In genomic region chr16:52744720-52745119, GRCm38 (mm10) we compare ENCODE assay signal across 19 mouse cellular contexts.
DNase-seq lines count a peak whose midpoint lies in the region; ATAC-seq lines count a peak whose summit lies in the region.
"Had no signal": no experiment of that assay in that cellular context is flagged by ENCODE, and none has a peak within 500 bp of the region (broad histone marks: within the 10 kb centered on the region; RNA-seq: fewer than 3 reads in every experiment).

No protein-coding gene starts in this region.

- H3K27me3 ChIP-seq in forebrain, embryonic 16.5 days (replicated peaks; ENCODE audit: control insufficient read depth, insufficient read depth, low read length): no peaks in the 10 kb centered on the region
- no peaks in the 10 kb centered on the region for H3K27me3 ChIP-seq in forebrain, embryonic 15.5 days
- H3K27me3 ChIP-seq in neural tube, embryonic 11.5 days (ENCODE audit: control insufficient read depth, insufficient read depth, low read length): no peaks in the 10 kb centered on the region
- H3K27me3 ChIP-seq: CH12.LX; forebrain, embryonic 12.5 days; heart, embryonic 13.5 days; hindbrain, embryonic 12.5 days; Patski had no signal

- H3K4me3 ChIP-seq in forebrain, embryonic 16.5 days (replicated peaks; ENCODE audit: low read length): no peak overlapping the region
- H3K4me3 ChIP-seq in forebrain, embryonic 15.5 days: no peak overlapping the region
- no peak overlapping the region for H3K4me3 ChIP-seq in neural tube, embryonic 11.5 days (ENCODE audit: low read depth, low read length)
- H3K4me3 ChIP-seq: forebrain, embryonic 12.5 days; heart, embryonic 13.5 days; hindbrain, embryonic 12.5 days had no signal

- peak; percentile 2 for DNase-seq in left cerebral cortex, postnatal 4 days
- DNase-seq in left cerebral cortex, adult 9 months (ENCODE audit: low spot score in 2 of 2): no peak
- no peak for DNase-seq in neural tube, embryonic 11.5 days (ENCODE audit: low spot score)
- DNase-seq in neural tube, embryonic 10.5 days (ENCODE audit: extremely low spot score, low spot score): no peak
- DNase-seq in frontal cortex, postnatal 10 days (ENCODE audit: low spot score in 2 of 2): no peak
- DNase-seq: adrenal gland, postnatal 14 days; cerebellum, adult 18-20 months; gastrocnemius, postnatal 36 days; heart, adult 11 months; heart, postnatal 36 days had no signal

- no peaks in the 10 kb centered on the region for H3K36me3 ChIP-seq in forebrain, embryonic 16.5 days (ENCODE audit: control insufficient read depth, insufficient read depth)
- H3K36me3 ChIP-seq in forebrain, embryonic 15.5 days: no peaks in the 10 kb centered on the region
- H3K36me3 ChIP-seq in neural tube, embryonic 11.5 days (ENCODE audit: control insufficient read depth, insufficient read depth, low read length): no peaks in the 10 kb centered on the region
- H3K36me3 ChIP-seq: forebrain, embryonic 12.5 days; heart, embryonic 13.5 days; hindbrain, embryonic 12.5 days had no signal

- WGBS in forebrain, embryonic 16.5 days: 78% methylated on average over 5 of the region's 5 CpGs
- WGBS in forebrain, embryonic 15.5 days: 70% methylated on average over 5 of the region's 5 CpGs
- 85% methylated on average over 5 of the region's 5 CpGs for WGBS in neural tube, embryonic 11.5 days

- no peak overlapping the region for H3K27ac ChIP-seq in forebrain, embryonic 16.5 days (ENCODE audit: low read length)
- H3K27ac ChIP-seq in forebrain, embryonic 15.5 days (replicated peaks): no peak overlapping the region
- H3K27ac ChIP-seq in neural tube, embryonic 11.5 days (ENCODE audit: low read depth, low read length): no peak overlapping the region
- H3K27ac ChIP-seq: forebrain, embryonic 12.5 days; heart, embryonic 13.5 days; hindbrain, embryonic 12.5 days had no signal

- H3K9ac ChIP-seq in forebrain, embryonic 16.5 days (replicated peaks; ENCODE audit: low read depth, low read length): no peak overlapping the region
- H3K9ac ChIP-seq in forebrain, embryonic 15.5 days (replicated peaks): no peak overlapping the region
- H3K9ac ChIP-seq in neural tube, embryonic 11.5 days (ENCODE audit: low read length): no peak overlapping the region
- H3K9ac ChIP-seq: forebrain, embryonic 12.5 days; heart, embryonic 13.5 days; hindbrain, embryonic 12.5 days had no signal

- H3K4me2 ChIP-seq in forebrain, embryonic 16.5 days (ENCODE audit: low read length): no peak overlapping the region
- no peak overlapping the region for H3K4me2 ChIP-seq in forebrain, embryonic 15.5 days (replicated peaks)
- no peak overlapping the region for H3K4me2 ChIP-seq in neural tube, embryonic 11.5 days (ENCODE audit: low read depth)
- H3K4me2 ChIP-seq: forebrain, embryonic 12.5 days; heart, embryonic 13.5 days; hindbrain, embryonic 12.5 days had no signal

- H3K9me3 ChIP-seq in forebrain, embryonic 16.5 days (ENCODE audit: control insufficient read depth, low read length): no peaks in the 10 kb centered on the region
- no peaks in the 10 kb centered on the region for H3K9me3 ChIP-seq in forebrain, embryonic 15.5 days
- H3K9me3 ChIP-seq in neural tube, embryonic 11.5 days (ENCODE audit: control insufficient read depth, low read length): no peaks in the 10 kb centered on the region
- H3K9me3 ChIP-seq: forebrain, embryonic 12.5 days; heart, embryonic 13.5 days; hindbrain, embryonic 12.5 days had no signal

- peak; percentile 57 for ATAC-seq in forebrain, embryonic 16.5 days
- no peak for ATAC-seq in forebrain, embryonic 15.5 days (replicated peaks)
- ATAC-seq in neural tube, embryonic 11.5 days (ENCODE audit: insufficient read depth, low FRiP score, low TSS enrichment): 0 out of 2 replicates have a peak, but pooled peaks have one; percentile 13
- ATAC-seq: activated CD4-positive, CD25-positive, alpha-beta regulatory T cell, adult 4 months; intestine, embryonic 16.5 days; Patski had no signal

- no peaks in the 10 kb centered on the region for H3K4me1 ChIP-seq in forebrain, embryonic 16.5 days (replicated peaks; ENCODE audit: control insufficient read depth, insufficient read depth, low read length)
- H3K4me1 ChIP-seq in forebrain, embryonic 15.5 days: no peaks in the 10 kb centered on the region
- no peaks in the 10 kb centered on the region for H3K4me1 ChIP-seq in neural tube, embryonic 11.5 days (ENCODE audit: control insufficient read depth, insufficient read depth, low read length)
- H3K4me1 ChIP-seq: forebrain, embryonic 12.5 days; hindbrain, embryonic 12.5 days had no signal

- intact Hi-C loops in left cerebral cortex, postnatal 4 days (cut with DNase I): no loop called here
